Mouse (Mus musculus) liver, postnatal 0 days (tissue): Measurements from ENCODE around the gene Cavin2. TPM values are rescaled to one million over a fixed set of nuclear protein-coding genes. Genes with fewer than 3 reads are reported as not detected.
A peak's percentile ranks its signal among the peaks of the same experiment; 100 is the strongest.

Source experiments
- ATAC-seq: fragments of 200-750 bp; cut with Nextera tagmentation; 2 replicates; pipeline ENCODE4 v1.8.0; 2017; ENCODE audit warnings: mild to moderate bottlenecking, moderate library complexity
- DNase-seq: peaks from one replicate; pipeline ENCODE4 v3.0.0-alpha.2; 2016
- H3K27ac ChIP-seq: fragments of 300-500 bp; sonication (generic); 2 replicates; pipeline ENCODE4 v1.5.1; 2014; ENCODE audit warnings: antibody characterized with exemption, moderate library complexity, mild to moderate bottlenecking, low read depth
- H3K27me3 ChIP-seq: fragments of 300-500 bp; sonication (generic); 2 replicates; pipeline ENCODE4 v1.6.1; 2014; ENCODE audit warnings: low read length, control low read depth, mixed read lengths; ENCODE audit not compliant: insufficient read depth
- H3K36me3 ChIP-seq: fragments of 300-500 bp; sonication (generic); replicated peaks from 2 replicates; pipeline ENCODE4 v1.6.1; 2014; ENCODE audit warnings: mild to moderate bottlenecking, control low read depth, low read length, moderate library complexity, mixed read lengths; ENCODE audit not compliant: insufficient read depth
- H3K4me1 ChIP-seq: fragments of 300-500 bp; sonication (generic); 2 replicates; pipeline ENCODE4 v1.6.1; 2014; ENCODE audit warnings: antibody characterized with exemption, mild to moderate bottlenecking, control low read depth; ENCODE audit not compliant: insufficient read depth
- H3K4me2 ChIP-seq: fragments of 300-500 bp; sonication (generic); 2 replicates; pipeline ENCODE4 v1.6.1; 2014; ENCODE audit warnings: low read depth, mild to moderate bottlenecking, low read length, moderate library complexity, mixed read lengths
- H3K4me3 ChIP-seq: fragments of 300-500 bp; sonication (generic); 2 replicates; pipeline ENCODE4 v1.5.1; 2014; ENCODE audit warnings: low read depth, low read length
- H3K9ac ChIP-seq: fragments of 300-500 bp; sonication (generic); replicated peaks from 2 replicates; pipeline ENCODE4 v1.6.1; 2014; ENCODE audit warnings: mild to moderate bottlenecking, moderate library complexity
- H3K9me3 ChIP-seq: fragments of 300-500 bp; sonication (generic); 2 replicates; pipeline ENCODE4 v1.6.1; 2016; ENCODE audit warnings: mild to moderate bottlenecking, control low read depth, low read length, mixed read lengths
- CTCF ChIP-seq: sonication (generic); IDR thresholded peaks from 2 replicates; pipeline ENCODE4 v1.5.1; 2016; ENCODE audit warnings: antibody characterized with exemption, low read depth
- EP300 ChIP-seq: IDR thresholded peaks from 2 replicates; pipeline ENCODE4 v1.6.1; 2016; ENCODE audit warnings: antibody characterized with exemption, low read depth, mild to moderate bottlenecking
- WGBS: fragments of 180-500 bp; shearing (Covaris S2); extraction: QIAGEN DNeasy Blood & Tissue Kit; methylation state at CpG from one replicate; pipeline ENCODE4 v1.1.7; 2014; ENCODE audit not compliant: insufficient replicate concordance; 5-methylcytosine and 5-hydroxymethylcytosine counted together
- polyA plus RNA-seq: library from polyadenylated mRNA; unstranded; fragments of >200 nt; fragmentation: Nextera tagmentation; extraction: Ambion mirVana; gene quantifications from 2 replicates; pipeline ENCODE4 v1.2.1, GENCODE M21; 2015

Gene Cavin2
- polyA plus RNA-seq, 1 experiment from 2014 or later = 28.0 TPM

GRCm38 (mm10) chr1:51272583-51273201 lies 16.2 kb upstream of the Cavin2 start:
- WGBS = 67% methylated on average over 4 of the region's 4 CpGs
- no peak overlapping the region for H3K4me3 ChIP-seq
- no peaks in the 10 kb centered on the region for H3K27me3 ChIP-seq
- H3K9me3 ChIP-seq = no peaks in the 10 kb centered on the region
- H3K9ac ChIP-seq = no peak overlapping the region
- TF ChIP-seq EP300 = no peak
- TF ChIP-seq CTCF = no peak
- DNase-seq = no peak
- no peak overlapping the region for H3K4me2 ChIP-seq
- no peaks in the 10 kb centered on the region for H3K4me1 ChIP-seq
- no peak overlapping the region for H3K27ac ChIP-seq
- ATAC-seq = no peak
- no peaks in the 10 kb centered on the region for H3K36me3 ChIP-seq

GRCm38 (mm10) chr1:51277879-51278567 lies 10.9 kb upstream of the Cavin2 start:
- no peak for DNase-seq
- Histone ChIP-seq H3K36me3 (no peaks in the 10 kb centered on the region), H3K27me3 (no peaks in the 10 kb centered on the region), H3K27ac (no peak overlapping the region), H3K9me3 (no peaks in the 10 kb centered on the region), H3K9ac (no peak overlapping the region), H3K4me1 (no peaks in the 10 kb centered on the region), H3K4me3 (no peak overlapping the region), H3K4me2 (no peak overlapping the region)
- 52% methylated on average over 2 of the region's 2 CpGs for WGBS
- ATAC-seq = no peak
- TF ChIP-seq CTCF = no peak
- 0 out of 2 replicates have a peak, but pooled peaks have one; percentile 12 for TF ChIP-seq EP300

GRCm38 (mm10) chr1:51288201-51288600 lies 725 bp upstream of the Cavin2 start:
- ATAC-seq = no peak
- WGBS = 64% methylated on average over 3 of the region's 3 CpGs
- Histone ChIP-seq H3K4me1 (peaks cover 13% of the 10 kb centered on the region), H3K4me3 (no peak overlapping the region), H3K27ac (0 out of 2 replicates have a peak overlapping the region, but pooled peaks have one; percentile 67), H3K27me3 (no peaks in the 10 kb centered on the region), H3K4me2 (peak overlapping the region; percentile 62; the same call in 1 of the 2 replicates), H3K9ac (no peak overlapping the region), H3K9me3 (no peaks in the 10 kb centered on the region), H3K36me3 (no peaks in the 10 kb centered on the region)
- TF ChIP-seq EP300 (no peak), CTCF (no peak)
- no peak for DNase-seq

- Histone ChIP-seq H3K36me3 (no peaks in the 10 kb centered on the region), H3K9ac (peak overlapping the region; percentile 57), H3K4me2 (peak overlapping the region; percentile 62), H3K9me3 (no peaks in the 10 kb centered on the region), H3K4me3 (peak overlapping the region; percentile 44), H3K4me1 (peaks cover 13% of the 10 kb centered on the region), H3K27ac (peak overlapping the region; percentile 67), H3K27me3 (no peaks in the 10 kb centered on the region)
- WGBS = 69% methylated on average over 17 of the region's 17 CpGs
- TF ChIP-seq EP300 (no peak), CTCF (no peak)
- ATAC-seq (0 out of 2 replicates have a peak, but pooled peaks have one; percentile 4), DNase-seq (no peak)
These were observed 907 bp downstream of the Cavin2 start for GRCm38 (mm10) chr1:51289620-51290445.

- H3K4me2 ChIP-seq = peak overlapping the region; percentile 62
- no peaks in the 10 kb centered on the region for H3K9me3 ChIP-seq
- no peak for DNase-seq
- H3K27me3 ChIP-seq = no peaks in the 10 kb centered on the region
- peaks cover 13% of the 10 kb centered on the region for H3K4me1 ChIP-seq
- ATAC-seq = no peak
- no peaks in the 10 kb centered on the region for H3K36me3 ChIP-seq
- no peak for TF ChIP-seq CTCF
- TF ChIP-seq EP300 = no peak
- 0 out of 2 replicates have a peak overlapping the region, but pooled peaks have one; percentile 57 for H3K9ac ChIP-seq
- peak overlapping the region; percentile 67 for H3K27ac ChIP-seq
- 59% methylated on average over 4 of the region's 4 CpGs for WGBS
- peak overlapping the region; percentile 44 for H3K4me3 ChIP-seq
These were observed 1.7 kb downstream of the Cavin2 start for GRCm38 (mm10) chr1:51290634-51291033.

- peak overlapping the region; percentile 7 for H3K4me3 ChIP-seq
- H3K27me3 ChIP-seq = no peaks in the 10 kb centered on the region
These were observed 3.4 kb downstream of the Cavin2 start for GRCm38 (mm10) chr1:51292348-51292747.

More at GRCm38 (mm10) chr1:51292348-51292747, 3.4 kb downstream of the Cavin2 start:
- Histone ChIP-seq H3K36me3 (no peaks in the 10 kb centered on the region), H3K4me1 (peaks cover 13% of the 10 kb centered on the region), H3K9ac (no peak overlapping the region), H3K4me2 (peak overlapping the region; percentile 50), H3K9me3 (no peaks in the 10 kb centered on the region), H3K27ac (0 out of 2 replicates have a peak overlapping the region, but pooled peaks have one; percentile 12)
- DNase-seq = no peak
- WGBS = 73% methylated on average over 4 of the region's 4 CpGs
- no peak for ATAC-seq
- TF ChIP-seq EP300 = no peak
- no peak for TF ChIP-seq CTCF
